ENCODE assay signal across 14 mouse cellular contexts in genomic region chr6:91268318-91268717, GRCm38 (mm10). TPM values are rescaled to one million over a fixed set of nuclear protein-coding genes. Genes with fewer than 3 reads are reported as not detected.
"Had no signal": no experiment of that assay in that cellular context is flagged by ENCODE, and none has a peak within 500 bp of the region (broad histone marks: within the 10 kb centered on the region; RNA-seq: fewer than 3 reads in every experiment).

No protein-coding gene starts in this region.

- H3K27me3 ChIP-seq: limb, embryonic 15.5 days had no signal

- H3K4me1 ChIP-seq: limb, embryonic 15.5 days; liver, embryonic 12.5 days had no signal

- H3K4me3 ChIP-seq: layer of hippocampus, adult 2 months; limb, embryonic 15.5 days; liver, embryonic 12.5 days had no signal

- H3K4me2 ChIP-seq: limb, embryonic 15.5 days; liver, embryonic 12.5 days; lung, embryonic 14.5 days; midbrain, embryonic 11.5 days had no signal

- ATAC-seq: liver, embryonic 12.5 days had no signal

- H3K27ac ChIP-seq: layer of hippocampus, adult 2 months; limb, embryonic 15.5 days; liver, embryonic 12.5 days; stomach, postnatal 0 days had no signal

- H3K36me3 ChIP-seq: liver, embryonic 12.5 days had no signal

- H3K9me3 ChIP-seq: limb, embryonic 15.5 days; liver, embryonic 12.5 days had no signal

- H3K9ac ChIP-seq: limb, embryonic 15.5 days; liver, embryonic 12.5 days; lung, embryonic 14.5 days had no signal

- DNase-seq: kidney, adult 18-20 months; kidney, postnatal 10 days; kidney, postnatal 4 days; left cerebral cortex, postnatal 4 days; lung, embryonic 14.5 days; lung, postnatal 10 days; lung, postnatal 4 days; right cerebral cortex, postnatal 25 days had no signal

RNA-seq across cellular contexts. Expression of gene Fbln2, which starts 56.1 kb away (rescaled TPM):
- total RNA-seq: megakaryocyte, adult 5-6 weeks had no signal
